Mouse (Mus musculus) lung, adult 2 months (tissue): ENCODE measurements around the gene Rnf181.
A peak's percentile ranks its signal among the peaks of the same experiment; 100 is the strongest.

Source experiments
- CTCF ChIP-seq: fragments of 200-500 bp; IDR thresholded peaks from 2 replicates; pipeline ENCODE4 v1.5.1; 2011; ENCODE audit warnings: mild to moderate bottlenecking, low read length, control low read depth; ENCODE audit not compliant: insufficient read depth
- POLR2A ChIP-seq: fragments of 200-500 bp; IDR thresholded peaks from 2 replicates; pipeline ENCODE4 v1.6.1; 2011; ENCODE audit warnings: low read depth, mild to moderate bottlenecking, control low read depth, low read length, borderline replicate concordance; ENCODE audit errors: extremely low read depth

GRCm38 (mm10) chr6:72316044-72316443 is 50.7 kb downstream of the Rnf181 start:
- peak; percentile 80; the same call in 1 of the 2 replicates for TF ChIP-seq POLR2A
- TF ChIP-seq CTCF: peak; percentile 23; the same call in 1 of the 2 replicates
